Mouse (Mus musculus): ENCODE measurements around the gene Rnf180.

DNA sequence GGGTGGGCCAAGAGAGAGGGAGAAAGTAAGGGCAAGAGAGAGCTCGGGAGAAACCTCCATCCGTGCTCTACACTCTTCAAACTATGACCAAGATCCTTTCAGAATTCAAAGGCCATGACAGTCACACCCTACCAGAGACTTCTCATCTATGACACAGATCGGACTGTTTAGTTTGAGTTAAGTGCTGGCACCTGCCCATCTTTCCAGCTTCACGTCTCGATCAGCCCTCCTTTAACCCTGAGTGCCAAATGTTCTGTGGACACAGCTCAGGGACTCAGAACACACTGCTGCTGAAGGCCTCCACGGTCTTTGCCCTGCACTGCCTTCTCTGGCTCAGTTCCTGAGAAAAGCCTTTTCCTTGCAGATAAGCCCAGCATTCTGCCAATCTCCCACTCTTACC is 27.2 kb downstream of the Rnf180 start:
- TF ChIP-seq CTCF (IDR thresholded peaks at IDR 0.05; ENCODE audit: extremely low read depth, insufficient read depth, low read length), result no peak
- no peak for TF ChIP-seq POLR2A (IDR thresholded peaks at IDR 0.05; ENCODE audit: extremely low read depth, insufficient read depth, low read length)

All from cortical plate, adult 2 months (tissue).